Mouse (Mus musculus) bone marrow, adult 2 months (tissue): ENCODE measurements around the gene Glt28d2.

ENCODE experiments used
- CTCF ChIP-seq: fragments of 200-500 bp; IDR thresholded peaks from 2 replicates; pipeline ENCODE4 v1.5.1; 2011; ENCODE audit warnings: low read length, control low read depth; ENCODE audit not compliant: control insufficient read depth, insufficient read depth
- POLR2A ChIP-seq: fragments of 200-500 bp; IDR thresholded peaks from 2 replicates; pipeline ENCODE4 v1.6.1; 2011; ENCODE audit warnings: low read depth, mild to moderate bottlenecking, control low read depth, low read length, borderline replicate concordance; ENCODE audit not compliant: control insufficient read depth

DNA sequence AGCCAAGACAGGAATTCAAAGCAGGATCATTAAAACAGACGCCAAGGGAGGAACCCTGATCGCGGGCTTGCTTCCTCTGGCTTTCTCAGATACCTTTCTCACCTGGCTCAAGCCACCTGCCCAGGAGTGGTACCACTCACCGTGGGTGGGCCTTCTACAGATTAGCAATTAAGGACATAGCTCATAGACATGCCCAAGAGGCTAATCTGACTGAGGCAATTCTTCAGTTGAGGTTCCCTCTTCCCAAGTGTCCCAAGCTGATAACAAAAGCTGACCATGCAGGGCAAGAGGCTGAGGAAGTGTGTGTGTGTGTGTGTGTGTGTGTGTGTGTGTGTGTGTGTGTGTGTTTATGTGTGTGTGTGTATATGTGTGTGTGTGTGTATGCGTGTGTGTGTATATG, 31.4 kb downstream of the Glt28d2 start:
- TF ChIP-seq POLR2A (no peak), CTCF (no peak)
